Mouse (Mus musculus): Measurements from ENCODE around the gene Ehd1.

Ehd1 gene

GRCm38 (mm10) chr19:6267306-6268169, 9.0 kb upstream of the Ehd1 start:
- no peak for DNase-seq (ENCODE audit: low read depth, low spot score)
- H3K27me3 ChIP-seq (ENCODE audit: control insufficient read depth, insufficient read depth, low read length, poor library complexity, severe bottlenecking) = no peaks in the 10 kb centered on the region
- H3K36me3 ChIP-seq (ENCODE audit: control insufficient read depth, insufficient read depth, low read length, poor library complexity, severe bottlenecking) = no peaks in the 10 kb centered on the region

DNA sequence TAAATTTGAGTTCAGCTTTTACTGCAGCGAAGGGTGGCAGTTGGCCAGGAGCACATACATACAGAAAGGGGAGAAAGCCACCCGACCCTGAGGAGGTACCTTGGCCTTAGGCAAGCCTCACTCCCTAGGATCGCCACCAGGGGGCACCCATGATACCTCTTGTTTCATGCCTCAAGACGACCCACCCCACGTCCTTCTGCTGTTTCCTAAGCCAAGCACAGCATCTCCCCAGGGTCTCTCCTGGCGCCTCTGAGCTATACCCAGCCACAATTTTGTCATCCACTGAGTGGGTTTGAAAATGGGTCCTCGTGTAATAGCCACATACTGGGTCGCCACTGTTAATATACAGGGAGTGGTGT, 8.4 kb upstream of the Ehd1 start:
- H3K27me3 ChIP-seq (ENCODE audit: control insufficient read depth, insufficient read depth, low read length, poor library complexity, severe bottlenecking) = no peaks in the 10 kb centered on the region
- peak; percentile 95 for DNase-seq (ENCODE audit: low read depth, low spot score)
- no peaks in the 10 kb centered on the region for H3K36me3 ChIP-seq (ENCODE audit: control insufficient read depth, insufficient read depth, low read length, poor library complexity, severe bottlenecking)

- Histone ChIP-seq H3K27me3 (ENCODE audit: control insufficient read depth, insufficient read depth, low read length, poor library complexity, severe bottlenecking) (no peaks in the 10 kb centered on the region), H3K36me3 (ENCODE audit: control insufficient read depth, insufficient read depth, low read length, poor library complexity, severe bottlenecking) (no peaks in the 10 kb centered on the region)
- DNase-seq (ENCODE audit: low read depth, low spot score) = no peak
Observed at GRCm38 (mm10) chr19:6268670-6269132, 7.8 kb upstream of the Ehd1 start.

DNA sequence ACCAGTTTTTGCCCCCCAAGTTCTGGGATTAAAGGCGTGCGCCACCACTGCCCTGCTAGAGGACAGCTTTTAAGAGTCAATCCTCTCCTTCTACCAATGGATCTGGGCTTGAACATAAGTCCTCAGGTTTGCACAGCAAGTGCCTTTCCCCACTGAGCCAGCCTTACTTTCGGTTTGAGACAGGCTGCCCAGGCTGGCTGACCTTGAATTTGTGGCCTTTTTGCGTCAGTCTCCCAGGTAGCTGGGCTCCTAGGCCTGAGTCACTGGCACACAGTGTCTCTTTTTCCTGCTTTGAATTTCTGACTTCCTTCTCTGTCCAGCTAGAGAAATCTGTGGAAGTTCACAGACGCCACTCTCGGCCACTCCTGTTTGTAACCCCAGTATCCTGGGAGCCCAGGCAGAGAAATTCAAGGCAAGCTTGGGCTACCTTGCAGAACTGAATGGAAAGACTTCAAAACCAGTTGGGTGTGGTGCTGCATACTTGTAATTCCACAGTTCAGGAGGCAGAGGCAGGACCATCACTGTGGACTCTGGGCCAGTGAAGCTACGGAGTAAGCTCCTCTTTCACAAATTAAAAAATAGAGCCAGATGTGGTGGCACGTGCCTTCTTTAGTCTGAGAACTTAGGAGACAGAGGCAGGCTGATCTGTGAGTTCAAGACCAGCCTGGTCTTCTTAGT, 6.6 kb upstream of the Ehd1 start:
- Histone ChIP-seq H3K27me3 (ENCODE audit: control insufficient read depth, insufficient read depth, low read length, poor library complexity, severe bottlenecking) (no peaks in the 10 kb centered on the region), H3K36me3 (ENCODE audit: control insufficient read depth, insufficient read depth, low read length, poor library complexity, severe bottlenecking) (no peaks in the 10 kb centered on the region)
- DNase-seq (ENCODE audit: low read depth, low spot score) = no peak

DNA sequence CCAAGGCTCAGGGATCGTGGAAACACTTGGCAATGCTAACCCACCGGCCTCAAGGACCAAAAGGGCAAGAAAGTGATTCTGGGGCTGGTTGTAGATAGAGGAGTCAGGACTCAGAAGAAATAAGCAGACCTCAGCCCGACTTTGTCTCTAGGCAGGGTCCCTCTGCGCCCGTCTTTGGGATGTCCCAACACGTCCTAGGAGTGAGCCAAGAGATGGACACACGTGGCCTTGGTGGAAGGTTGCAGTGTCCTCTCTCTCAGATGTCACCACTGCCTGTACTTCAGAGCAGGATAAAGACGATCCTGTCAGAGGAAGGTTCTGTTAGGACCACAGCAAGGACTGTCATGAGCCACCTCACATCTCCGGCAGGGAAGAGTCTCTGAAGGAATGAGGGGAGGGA, 5.9 kb upstream of the Ehd1 start:
- no peaks in the 10 kb centered on the region for H3K36me3 ChIP-seq (ENCODE audit: control insufficient read depth, insufficient read depth, low read length, poor library complexity, severe bottlenecking)
- H3K27me3 ChIP-seq (ENCODE audit: control insufficient read depth, insufficient read depth, low read length, poor library complexity, severe bottlenecking) = no peaks in the 10 kb centered on the region
- no peak for DNase-seq (ENCODE audit: low read depth, low spot score)

- no peak for DNase-seq (ENCODE audit: low read depth, low spot score)
- no peaks in the 10 kb centered on the region for H3K27me3 ChIP-seq (ENCODE audit: control insufficient read depth, insufficient read depth, low read length, poor library complexity, severe bottlenecking)
- H3K36me3 ChIP-seq (ENCODE audit: control insufficient read depth, insufficient read depth, low read length, poor library complexity, severe bottlenecking) = no peaks in the 10 kb centered on the region
Observed at GRCm38 (mm10) chr19:6271206-6271605, 5.3 kb upstream of the Ehd1 start.

DNA sequence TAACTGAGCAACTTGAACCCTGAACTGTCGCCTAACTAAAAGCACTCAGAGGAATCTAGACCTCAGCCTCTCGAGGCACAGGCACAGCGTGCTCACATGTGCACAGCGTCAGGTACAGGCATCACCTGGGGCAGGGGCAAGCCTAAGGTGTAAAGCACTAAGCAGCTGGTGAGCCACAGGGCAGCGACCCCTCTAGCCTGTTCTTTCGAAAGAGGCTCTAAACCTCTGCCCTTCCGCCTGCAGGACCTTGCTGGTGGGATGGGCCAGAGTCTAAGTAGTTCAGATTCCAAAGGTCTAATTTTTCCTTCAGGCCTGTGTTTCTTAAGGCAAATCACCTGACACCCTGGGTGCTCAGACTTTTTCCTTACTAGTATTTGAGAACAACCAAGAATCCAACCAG, 4.5 kb upstream of the Ehd1 start:
- Histone ChIP-seq H3K36me3 (ENCODE audit: control insufficient read depth, insufficient read depth, low read length, poor library complexity, severe bottlenecking) (no peaks in the 10 kb centered on the region), H3K27me3 (ENCODE audit: control insufficient read depth, insufficient read depth, low read length, poor library complexity, severe bottlenecking) (no peaks in the 10 kb centered on the region)
- no peak for DNase-seq (ENCODE audit: low read depth, low spot score)

- no peaks in the 10 kb centered on the region for H3K36me3 ChIP-seq (ENCODE audit: control insufficient read depth, insufficient read depth, low read length, poor library complexity, severe bottlenecking)
- no peaks in the 10 kb centered on the region for H3K27me3 ChIP-seq (ENCODE audit: control insufficient read depth, insufficient read depth, low read length, poor library complexity, severe bottlenecking)
- no peak for DNase-seq (ENCODE audit: low read depth, low spot score)
Observed at GRCm38 (mm10) chr19:6272738-6273137, 3.8 kb upstream of the Ehd1 start.

GRCm38 (mm10) chr19:6273592-6273991, 2.9 kb upstream of the Ehd1 start:
- DNase-seq (ENCODE audit: low read depth, low spot score) = no peak
- no peaks in the 10 kb centered on the region for H3K27me3 ChIP-seq (ENCODE audit: control insufficient read depth, insufficient read depth, low read length, poor library complexity, severe bottlenecking)
- no peaks in the 10 kb centered on the region for H3K36me3 ChIP-seq (ENCODE audit: control insufficient read depth, insufficient read depth, low read length, poor library complexity, severe bottlenecking)

DNA sequence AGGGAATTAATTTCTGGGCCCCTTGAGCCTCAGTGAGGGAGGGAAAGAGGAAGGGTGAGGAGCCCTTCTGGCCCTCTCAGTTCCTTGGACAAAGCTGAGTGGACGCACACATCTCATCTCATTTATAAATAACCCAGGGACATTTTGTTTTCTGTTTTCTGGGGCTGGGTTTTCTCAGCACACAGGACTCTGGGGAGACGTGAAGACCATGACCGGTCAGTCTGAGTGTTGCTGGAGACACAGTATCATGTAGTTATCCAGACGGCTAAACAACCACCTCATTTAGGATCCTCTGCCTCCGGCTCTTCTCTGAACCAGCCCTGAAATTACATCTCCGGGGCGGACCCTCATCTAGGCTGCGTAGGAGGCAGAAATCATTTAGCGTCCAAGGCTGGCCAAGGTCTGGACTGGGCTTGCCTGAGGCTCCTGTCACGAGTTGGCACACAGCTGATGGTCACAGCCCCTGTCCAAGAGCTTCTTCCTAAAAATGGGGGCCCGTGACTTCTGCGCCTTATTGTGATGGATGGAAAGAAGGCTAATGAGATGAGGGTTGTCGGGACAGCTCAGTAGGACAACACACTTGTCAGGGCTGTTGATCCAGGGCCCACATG, 2.4 kb upstream of the Ehd1 start:
- Histone ChIP-seq H3K27me3 (ENCODE audit: control insufficient read depth, insufficient read depth, low read length, poor library complexity, severe bottlenecking) (no peaks in the 10 kb centered on the region), H3K36me3 (ENCODE audit: control insufficient read depth, insufficient read depth, low read length, poor library complexity, severe bottlenecking) (no peaks in the 10 kb centered on the region; the same call in 1 of the 2 replicates)
- DNase-seq (ENCODE audit: low read depth, low spot score) = no peak

DNA sequence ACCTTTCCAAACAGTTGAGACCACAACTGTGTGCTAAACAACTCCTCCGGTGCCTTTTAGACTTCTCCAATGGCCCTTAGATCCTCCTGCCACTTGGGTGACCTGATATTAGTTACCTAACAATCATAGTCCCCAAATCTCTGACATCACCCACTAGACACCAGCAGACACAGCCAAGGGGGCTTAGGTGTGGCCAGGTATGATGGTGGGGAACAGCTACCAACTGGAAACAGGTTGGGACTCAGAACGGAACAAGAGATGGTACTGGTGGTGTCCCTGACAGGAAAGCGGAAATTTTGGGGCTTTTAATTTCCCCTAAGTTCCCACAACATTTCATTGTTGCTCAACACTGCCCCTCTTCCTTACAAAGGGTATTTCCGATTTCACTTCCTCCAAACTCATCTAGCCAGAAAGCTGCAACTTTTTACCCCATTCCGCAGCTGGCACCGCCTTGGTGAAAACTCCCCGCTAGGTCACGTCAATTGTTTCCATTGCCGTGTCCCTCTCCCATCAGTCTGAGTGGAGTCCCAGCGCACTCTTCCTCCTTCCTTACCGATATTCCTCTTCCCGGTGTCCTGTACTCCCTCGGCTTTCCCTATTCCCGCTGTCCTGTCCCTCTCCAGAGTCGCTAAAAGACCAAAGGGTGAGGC, 660 bp upstream of the Ehd1 start:
- no peaks in the 10 kb centered on the region for H3K27me3 ChIP-seq (ENCODE audit: control insufficient read depth, insufficient read depth, low read length, poor library complexity, severe bottlenecking)
- H3K36me3 ChIP-seq (ENCODE audit: control insufficient read depth, insufficient read depth, low read length, poor library complexity, severe bottlenecking) = peaks cover 2% of the 10 kb centered on the region; the same call in 1 of the 2 replicates
- peak; percentile 93 for DNase-seq (ENCODE audit: low read depth, low spot score)

GRCm38 (mm10) chr19:6277661-6278438, 1.3 kb downstream of the Ehd1 start:
- H3K36me3 ChIP-seq (ENCODE audit: control insufficient read depth, insufficient read depth, low read length, poor library complexity, severe bottlenecking) = peaks cover 2% of the 10 kb centered on the region
- DNase-seq (ENCODE audit: low read depth, low spot score) = peak; percentile 92
- H3K27me3 ChIP-seq (ENCODE audit: control insufficient read depth, insufficient read depth, low read length, poor library complexity, severe bottlenecking) = no peaks in the 10 kb centered on the region

GRCm38 (mm10) chr19:6278439-6279073, 2.0 kb downstream of the Ehd1 start:
- no peaks in the 10 kb centered on the region for H3K27me3 ChIP-seq (ENCODE audit: control insufficient read depth, insufficient read depth, low read length, poor library complexity, severe bottlenecking)
- H3K36me3 ChIP-seq (ENCODE audit: control insufficient read depth, insufficient read depth, low read length, poor library complexity, severe bottlenecking) = peaks cover 9% of the 10 kb centered on the region
- peak; percentile 55 for DNase-seq (ENCODE audit: low read depth, low spot score)

All from splenic B cell, adult 2 months (primary cell).